Mouse (Mus musculus): ENCODE measurements around the gene Srrm4.

DNA sequence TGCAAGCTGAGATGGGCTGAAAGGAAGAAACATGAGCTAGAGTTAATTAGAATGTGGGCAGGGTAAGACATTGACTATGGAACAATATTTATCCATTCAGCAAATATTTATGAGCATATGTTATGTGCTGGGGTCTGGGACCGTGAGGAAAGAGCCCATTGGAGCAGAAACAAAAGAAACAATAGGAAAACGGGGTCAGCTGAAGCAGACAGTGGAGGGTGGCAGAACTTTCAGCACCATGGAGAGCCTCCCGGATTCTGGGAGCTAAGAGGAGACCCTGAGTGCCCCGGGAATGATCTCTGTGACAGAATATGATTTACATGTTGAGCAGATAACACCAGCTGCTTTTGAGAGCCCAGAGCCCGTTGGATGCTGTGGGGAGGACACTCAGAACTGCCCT is 37.7 kb downstream of the Srrm4 start:
- TF ChIP-seq CTCF (IDR thresholded peaks at IDR 0.05; ENCODE audit: insufficient read depth, low read depth, low read length) (no peak), POLR2A (IDR thresholded peaks at IDR 0.05; ENCODE audit: insufficient read depth, low read depth, low read length) (no peak)
